Mouse (Mus musculus) brain, embryonic 18.5 days (tissue): ENCODE data around the gene AU022751.
"Not testable (repeated sequence)": the region's sequence is repeated elsewhere in the genome, so short reads cannot be mapped to it uniquely, and the experiment has no call there.

Experiments
- DNase-seq: peaks from one replicate; pipeline ENCODE4 v3.0.0-alpha.2; 2012; ENCODE audit warnings: low read depth, low spot score

The AU022751 gene

DNA sequence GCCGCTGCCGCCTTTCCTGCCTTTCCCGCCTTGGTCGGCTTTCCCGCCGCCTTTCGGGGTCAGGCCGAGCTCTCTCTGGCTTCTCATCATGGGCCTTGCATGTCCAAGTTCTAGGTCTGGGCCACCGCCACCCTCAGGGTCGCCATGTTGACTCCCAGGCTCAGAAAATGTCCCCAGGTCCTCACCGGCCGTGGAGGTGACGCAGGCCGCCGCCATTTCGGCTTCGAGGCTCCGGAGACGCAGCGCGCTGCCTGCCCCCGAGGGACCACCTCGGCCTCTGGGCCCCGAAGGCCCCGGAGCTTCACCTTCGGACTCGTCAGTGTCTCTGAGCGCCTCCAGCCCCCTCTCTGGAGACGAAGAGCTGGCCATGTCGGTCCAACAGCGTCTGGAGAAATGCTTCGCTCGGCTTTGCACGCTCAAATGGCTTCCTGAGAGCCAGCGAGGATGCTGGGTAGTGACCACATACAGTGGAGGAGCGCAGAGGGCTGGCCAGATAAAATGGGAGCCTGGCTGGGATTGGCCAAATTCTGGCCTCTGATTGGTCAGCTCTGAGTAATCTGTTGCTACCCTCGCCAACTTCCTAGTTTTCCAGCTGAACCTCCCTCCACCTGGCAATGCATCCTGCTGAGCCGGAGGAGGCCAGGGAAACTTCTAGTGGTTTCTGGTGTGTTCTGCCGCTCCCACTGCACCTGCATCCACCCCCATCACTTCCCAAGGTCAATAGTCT lies at the start of gene AU022751:
Gene AU022751, minus strand, starts transcription at position 466 of the 727 bp plus-strand sequence.
- DNase-seq, result no peak

DNA sequence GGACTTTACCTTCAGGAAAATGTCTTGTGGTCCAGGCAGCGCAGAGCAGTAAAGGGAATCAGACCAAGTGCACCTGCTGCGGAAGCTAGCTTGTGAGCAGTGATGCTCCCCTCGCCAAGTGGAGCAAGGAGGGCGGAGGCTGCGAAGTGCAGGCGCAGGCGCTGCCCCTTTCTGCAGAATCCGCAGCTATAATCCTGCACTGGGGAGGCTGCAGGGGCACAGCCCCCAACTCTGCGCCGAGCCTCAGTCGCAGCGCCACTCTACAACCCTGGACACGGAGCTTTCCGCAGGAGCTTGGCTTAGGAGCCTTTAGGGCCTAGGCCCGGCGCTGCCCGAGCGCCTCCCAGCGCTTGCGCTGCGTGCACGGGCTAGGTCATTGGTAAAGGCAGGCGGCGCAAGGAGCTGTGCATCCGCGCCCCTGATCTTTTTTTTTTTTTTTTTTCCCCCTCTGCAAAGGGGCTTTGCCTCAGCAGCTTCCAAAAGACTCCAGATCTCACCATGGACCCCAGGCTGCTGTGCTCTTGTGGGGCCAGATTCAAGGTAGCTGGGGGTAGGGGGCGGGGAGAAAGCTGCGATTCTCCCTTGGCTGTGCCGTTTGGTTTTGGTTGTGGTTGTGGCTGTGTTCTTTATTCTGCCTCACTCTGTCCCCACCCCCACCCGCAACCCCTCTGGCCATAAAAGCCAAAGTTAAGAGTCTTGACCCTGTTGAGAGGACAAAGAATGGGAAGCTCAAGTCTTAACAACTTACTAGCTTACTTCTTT lies 9.0 kb upstream of the AU022751 start:
- DNase-seq, result peak; percentile 22

DNA sequence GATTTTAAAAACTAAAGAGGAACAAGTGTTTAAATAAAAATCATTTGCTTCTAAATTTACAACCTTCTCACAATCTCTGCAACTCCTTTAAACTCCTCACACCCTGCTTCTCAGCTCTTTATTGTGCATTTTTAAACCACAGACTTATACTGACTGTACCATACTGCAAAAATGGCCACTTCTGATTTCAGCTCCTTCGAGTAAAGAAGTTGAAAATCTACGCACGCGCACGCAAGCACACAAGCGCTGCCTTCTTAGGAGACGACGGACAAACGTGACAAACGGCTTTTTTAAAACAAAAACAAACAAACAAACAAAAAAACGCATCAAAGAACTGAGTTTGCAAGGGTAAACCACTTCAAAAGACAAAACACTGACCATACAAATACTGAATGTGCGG lies 8.3 kb upstream of the AU022751 start:
- peak; percentile 16 for DNase-seq

DNA sequence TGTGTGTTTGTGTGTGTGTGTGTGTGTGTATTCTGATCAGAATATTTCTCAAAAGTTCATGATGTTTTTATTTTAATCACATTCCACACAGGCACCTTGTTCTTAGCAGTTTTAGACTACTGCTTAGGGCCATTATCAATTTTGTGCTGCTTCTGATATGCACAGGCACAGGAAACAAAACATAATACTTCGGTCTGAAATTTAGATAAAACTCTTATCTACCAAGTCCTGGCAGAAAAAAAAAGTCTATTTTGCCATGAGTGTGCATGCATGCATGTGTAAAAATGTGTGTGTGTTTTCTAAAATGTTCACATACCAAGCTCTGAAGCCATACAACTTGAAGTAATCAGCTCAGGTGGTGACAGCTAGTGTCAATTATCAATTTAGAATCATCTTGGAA lies 21.7 kb downstream of the AU022751 start:
- DNase-seq, result no peak

DNA sequence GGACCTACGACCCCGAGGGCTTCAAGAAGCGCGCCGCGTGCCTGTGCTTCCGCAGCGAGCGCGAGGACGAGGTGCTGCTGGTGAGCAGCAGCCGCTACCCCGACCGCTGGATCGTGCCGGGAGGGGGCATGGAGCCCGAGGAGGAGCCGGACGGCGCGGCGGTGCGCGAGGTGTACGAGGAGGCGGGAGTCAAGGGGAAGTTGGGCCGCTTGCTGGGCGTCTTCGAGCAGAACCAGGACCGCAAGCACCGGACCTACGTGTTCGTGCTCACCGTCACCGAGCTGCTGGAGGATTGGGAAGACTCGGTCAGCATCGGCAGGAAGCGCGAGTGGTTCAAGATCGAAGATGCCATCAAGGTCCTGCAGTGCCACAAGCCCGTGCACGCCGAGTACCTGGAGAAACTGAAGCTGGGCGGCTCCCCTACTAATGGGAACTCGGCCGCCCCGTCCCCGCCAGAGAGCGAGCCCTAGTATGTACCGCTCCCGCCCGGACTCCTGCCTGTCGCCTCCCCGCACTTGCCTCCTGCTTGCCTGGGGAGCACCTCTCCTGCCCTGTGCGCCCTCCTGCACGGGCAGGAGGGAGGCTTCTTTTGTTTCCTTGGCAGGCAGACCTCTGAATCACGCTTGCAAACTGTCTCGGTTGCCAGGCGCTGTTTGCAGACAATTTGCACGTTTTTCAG lies 35.1 kb downstream of the AU022751 start:
- DNase-seq, result not testable (repeated sequence)

DNA sequence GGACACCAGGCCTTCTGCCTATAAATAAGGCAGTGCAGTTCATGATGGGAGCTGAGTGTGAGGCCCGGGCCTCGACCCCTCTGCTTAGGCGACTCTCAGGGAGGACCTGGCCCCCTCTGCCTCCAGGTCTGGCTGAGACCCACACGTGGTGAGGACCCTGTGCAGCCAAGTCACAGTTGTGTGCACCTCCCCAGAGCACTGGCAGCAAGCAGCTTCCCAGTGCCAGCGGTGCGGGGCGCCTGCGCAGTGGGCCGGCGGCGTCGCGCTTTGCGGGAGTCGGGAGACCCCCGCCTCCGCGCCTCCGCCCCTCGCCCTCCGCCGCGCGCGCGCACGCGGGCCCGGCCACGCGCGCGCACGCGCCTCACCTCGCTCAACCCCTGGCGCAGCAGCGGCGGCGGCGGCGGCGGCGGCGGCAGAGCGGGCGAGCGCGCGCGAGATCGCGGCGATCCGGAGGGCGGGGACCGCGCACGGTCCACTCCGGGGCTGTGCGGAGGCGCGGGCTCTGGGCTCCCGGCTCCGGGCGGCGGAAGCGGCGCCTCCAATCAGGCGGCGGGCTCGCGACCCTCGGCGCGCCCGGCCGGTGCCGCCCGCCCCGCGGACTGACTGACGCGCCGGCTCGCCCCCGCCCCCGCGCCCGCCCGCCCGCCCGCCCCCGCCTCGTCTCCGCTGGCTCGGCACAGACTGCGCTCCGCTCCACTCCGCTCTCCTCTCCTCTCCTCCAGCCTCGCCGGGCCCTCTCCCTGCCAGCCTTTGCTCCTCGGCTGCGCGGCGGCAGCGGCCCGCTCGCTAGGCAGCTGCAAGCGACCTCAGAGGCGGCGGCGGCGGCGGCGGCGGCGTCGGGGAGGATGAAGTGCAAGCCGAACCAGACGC lies 35.9 kb downstream of the AU022751 start, which contains the start of gene Nudt11:
Gene Nudt11, plus strand, starts transcription at position 388 of the 870 bp plus-strand sequence.
- DNase-seq, result not testable (repeated sequence)
